ENCODE assay signal across 21 mouse cellular contexts in the genomic region with DNA sequence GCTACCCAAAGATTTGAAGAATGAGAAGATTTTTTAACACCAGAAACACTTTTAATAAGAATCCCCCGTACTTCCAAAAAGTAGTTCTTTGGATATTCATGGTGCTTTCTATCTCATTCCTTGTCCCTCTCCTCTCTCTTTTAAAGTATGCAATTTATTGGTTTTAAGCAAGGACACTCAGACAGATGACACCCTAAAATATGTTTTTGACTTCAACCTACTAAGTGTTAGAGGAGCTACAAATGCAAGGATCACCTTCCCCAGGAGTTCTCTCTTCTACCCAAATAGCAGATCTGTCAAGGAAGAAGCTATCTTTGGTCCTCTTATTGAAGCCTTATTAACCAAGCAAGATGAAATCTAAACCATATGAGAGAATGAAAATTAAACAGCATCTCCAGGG.
"Had no signal": no experiment of that assay in that cellular context is flagged by ENCODE, and none has a peak within 500 bp of the region (broad histone marks: within the 10 kb centered on the region; RNA-seq: fewer than 3 reads in every experiment).

No protein-coding gene starts in this region.

- DNase-seq: liver, postnatal 0 days; lung, adult 2 months; lung, postnatal 14 days; lung, postnatal 36 days; midbrain, embryonic 14.5 days; retina, postnatal 1 day; right cerebral cortex, adult 18-20 months; right cerebral cortex, postnatal 25 days; thymus, adult 2 months; thymus, postnatal 25 days; thymus, postnatal 4 days had no signal

- H3K36me3 ChIP-seq: liver, embryonic 15.5 days; lung, embryonic 15.5 days; midbrain, embryonic 12.5 days; neural tube, embryonic 13.5 days; neural tube, embryonic 15.5 days; stomach, embryonic 15.5 days had no signal

- H3K9me3 ChIP-seq: liver, embryonic 15.5 days; lung, embryonic 15.5 days; midbrain, embryonic 12.5 days; neural tube, embryonic 13.5 days; neural tube, embryonic 15.5 days; stomach, embryonic 15.5 days had no signal

- H3K4me2 ChIP-seq: liver, embryonic 15.5 days; lung, embryonic 15.5 days; midbrain, embryonic 12.5 days; neural tube, embryonic 13.5 days; neural tube, embryonic 15.5 days; stomach, embryonic 15.5 days had no signal

- H3K27me3 ChIP-seq: liver, embryonic 15.5 days; lung, embryonic 15.5 days; midbrain, embryonic 12.5 days; stomach, embryonic 15.5 days had no signal

- H3K4me1 ChIP-seq: liver, embryonic 15.5 days; lung, embryonic 15.5 days; midbrain, embryonic 12.5 days; neural tube, embryonic 13.5 days; neural tube, embryonic 15.5 days; stomach, embryonic 15.5 days had no signal

- H3K27ac ChIP-seq: liver, embryonic 15.5 days; lung, embryonic 15.5 days; macrophage; midbrain, embryonic 12.5 days; neural tube, embryonic 13.5 days; neural tube, embryonic 15.5 days; stomach, embryonic 15.5 days; stomach, postnatal 0 days had no signal

- H3K9ac ChIP-seq: liver, embryonic 15.5 days; liver, postnatal 0 days; lung, embryonic 15.5 days; midbrain, embryonic 12.5 days; neural tube, embryonic 13.5 days; neural tube, embryonic 15.5 days; stomach, embryonic 15.5 days had no signal

- ATAC-seq: lung, postnatal 0 days; midbrain, embryonic 16.5 days had no signal

- H3K4me3 ChIP-seq: liver, embryonic 15.5 days; lung, embryonic 15.5 days; midbrain, embryonic 12.5 days; neural tube, embryonic 13.5 days; neural tube, embryonic 15.5 days; stomach, embryonic 15.5 days had no signal
